Mouse (Mus musculus): ENCODE measurements around the gene Vbp1.
A peak's percentile ranks its signal among the peaks of the same experiment; 100 is the strongest.
"Not testable (repeated sequence)": the region's sequence is repeated elsewhere in the genome, so short reads cannot be mapped to it uniquely, and the experiment has no call there.

Vbp1 gene

DNA sequence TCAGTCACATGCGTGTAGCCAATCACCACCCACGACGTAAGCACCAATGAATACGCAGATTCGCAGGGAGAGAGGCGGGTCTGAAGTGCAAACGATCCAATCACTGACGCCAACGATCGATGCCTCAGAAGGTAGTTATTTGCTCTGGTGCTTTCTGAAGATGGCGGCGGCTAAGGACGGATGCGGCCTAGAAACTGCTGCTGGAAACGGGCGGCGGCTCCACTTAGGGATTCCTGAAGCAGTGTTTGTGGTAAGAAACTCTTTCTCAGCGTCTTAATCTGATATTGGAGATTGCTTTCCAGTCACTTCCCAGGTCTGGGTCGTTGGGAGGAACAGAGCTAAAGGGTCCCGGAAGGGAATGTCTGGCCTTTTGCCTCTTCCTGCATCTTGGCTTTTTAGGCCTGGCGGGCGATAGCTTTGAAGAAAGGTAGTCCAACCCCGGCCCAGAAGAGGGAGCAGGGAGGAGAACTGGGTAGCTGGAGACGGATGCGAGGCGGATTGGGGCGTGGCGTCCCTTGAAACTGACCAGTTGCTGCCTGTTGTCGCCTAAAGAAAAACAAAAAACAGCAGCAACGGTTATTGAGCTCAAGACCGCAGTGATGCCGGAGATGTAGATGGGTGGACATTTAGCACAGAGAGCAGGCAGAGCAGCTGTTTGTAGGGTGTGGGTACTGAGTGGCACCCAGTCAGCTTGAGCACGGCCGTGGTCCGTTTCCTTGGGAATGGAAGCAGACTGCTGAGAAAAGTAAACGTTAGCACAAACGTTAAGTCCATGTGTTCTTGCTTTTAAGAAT is at the start of gene Vbp1:
Vbp1 (plus strand) TSS at position 121 of the 794 bp plus-strand sequence.
- peak; percentile 93 for DNase-seq (ENCODE audit: low read depth, low spot score)
- H3K36me3 ChIP-seq (ENCODE audit: control insufficient read depth, insufficient read depth, low read length, poor library complexity, severe bottlenecking) = no peaks in the 10 kb centered on the region
- H3K27me3 ChIP-seq (ENCODE audit: control insufficient read depth, insufficient read depth, low read length, poor library complexity, severe bottlenecking) = no peaks in the 10 kb centered on the region

DNA sequence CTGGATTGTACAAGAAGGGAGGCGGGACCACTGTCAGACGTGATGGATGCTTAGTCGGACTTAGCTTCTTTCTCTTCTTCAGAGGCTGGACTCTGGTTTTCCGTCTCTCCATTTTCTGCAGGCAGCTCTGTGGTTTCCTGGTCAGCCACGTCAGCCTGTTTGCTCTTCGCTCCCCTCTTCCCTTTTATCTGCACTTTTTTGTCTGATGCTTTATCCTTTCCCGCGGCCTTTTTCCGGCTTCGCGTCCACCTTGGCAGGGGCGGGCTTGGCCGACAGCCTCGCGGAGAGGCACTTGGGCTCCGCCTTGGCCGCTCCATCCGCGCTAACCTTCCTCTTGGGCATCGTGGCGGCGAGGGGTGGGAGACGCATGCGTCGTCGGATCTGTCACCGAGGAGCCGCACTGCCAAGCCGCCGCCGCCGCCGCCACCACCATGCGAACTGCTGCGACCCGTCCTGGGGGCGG is 38.9 kb upstream of the Vbp1 start:
- peak; percentile 25 for DNase-seq (ENCODE audit: low read depth, low spot score)
- H3K27me3 ChIP-seq (ENCODE audit: control insufficient read depth, insufficient read depth, low read length, poor library complexity, severe bottlenecking) = not testable (repeated sequence)

DNA sequence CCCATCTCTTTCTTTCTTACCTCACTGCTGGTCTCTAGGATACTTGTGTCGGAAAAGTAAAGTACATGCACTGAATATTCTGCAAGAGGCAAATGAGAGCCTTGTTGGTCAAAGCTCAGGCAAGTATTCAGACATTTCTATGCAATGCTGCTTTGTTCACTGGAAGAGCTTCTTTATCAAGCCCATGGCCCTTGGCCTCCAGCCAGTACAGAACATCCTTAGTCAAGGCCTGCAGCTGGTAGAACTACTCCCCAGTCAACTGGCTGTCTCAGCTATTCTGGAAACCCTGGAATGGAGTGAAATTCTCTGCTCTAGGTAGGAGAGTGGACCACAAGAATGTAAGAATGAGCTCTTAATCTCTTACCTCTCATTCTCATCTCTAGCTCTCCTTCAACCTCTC is 24.2 kb upstream of the Vbp1 start:
- Histone ChIP-seq H3K36me3 (ENCODE audit: control insufficient read depth, insufficient read depth, low read length, poor library complexity, severe bottlenecking) (no peaks in the 10 kb centered on the region), H3K27me3 (ENCODE audit: control insufficient read depth, insufficient read depth, low read length, poor library complexity, severe bottlenecking) (no peaks in the 10 kb centered on the region)
- no peak for DNase-seq (ENCODE audit: low read depth, low spot score)

More for the DNA sequence above, 38.9 kb upstream of the Vbp1 start:
- not testable (repeated sequence) for H3K36me3 ChIP-seq (ENCODE audit: control insufficient read depth, insufficient read depth, low read length, poor library complexity, severe bottlenecking)

DNA sequence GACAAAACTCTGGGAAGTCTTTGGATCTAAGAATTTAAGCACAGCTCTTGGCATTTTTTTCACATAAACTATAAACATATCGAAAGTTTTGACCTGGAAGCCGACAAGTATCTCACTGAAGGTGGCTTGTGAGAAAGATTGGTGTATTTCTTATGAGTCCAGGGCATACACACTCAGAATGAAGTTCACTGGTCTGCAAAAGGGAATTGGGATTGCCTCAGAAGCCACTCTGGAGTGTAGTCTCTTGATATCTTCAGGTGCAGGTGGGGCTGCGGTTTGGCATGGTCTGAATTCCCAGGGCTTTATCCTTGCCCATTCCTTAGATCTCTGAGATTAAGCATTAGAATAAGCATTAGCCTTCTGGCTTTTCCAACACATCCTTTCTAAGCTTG is 316 bp upstream of the Vbp1 start:
- H3K27me3 ChIP-seq (ENCODE audit: control insufficient read depth, insufficient read depth, low read length, poor library complexity, severe bottlenecking) = no peaks in the 10 kb centered on the region
- H3K36me3 ChIP-seq (ENCODE audit: control insufficient read depth, insufficient read depth, low read length, poor library complexity, severe bottlenecking) = no peaks in the 10 kb centered on the region
- DNase-seq (ENCODE audit: low read depth, low spot score) = no peak

DNA sequence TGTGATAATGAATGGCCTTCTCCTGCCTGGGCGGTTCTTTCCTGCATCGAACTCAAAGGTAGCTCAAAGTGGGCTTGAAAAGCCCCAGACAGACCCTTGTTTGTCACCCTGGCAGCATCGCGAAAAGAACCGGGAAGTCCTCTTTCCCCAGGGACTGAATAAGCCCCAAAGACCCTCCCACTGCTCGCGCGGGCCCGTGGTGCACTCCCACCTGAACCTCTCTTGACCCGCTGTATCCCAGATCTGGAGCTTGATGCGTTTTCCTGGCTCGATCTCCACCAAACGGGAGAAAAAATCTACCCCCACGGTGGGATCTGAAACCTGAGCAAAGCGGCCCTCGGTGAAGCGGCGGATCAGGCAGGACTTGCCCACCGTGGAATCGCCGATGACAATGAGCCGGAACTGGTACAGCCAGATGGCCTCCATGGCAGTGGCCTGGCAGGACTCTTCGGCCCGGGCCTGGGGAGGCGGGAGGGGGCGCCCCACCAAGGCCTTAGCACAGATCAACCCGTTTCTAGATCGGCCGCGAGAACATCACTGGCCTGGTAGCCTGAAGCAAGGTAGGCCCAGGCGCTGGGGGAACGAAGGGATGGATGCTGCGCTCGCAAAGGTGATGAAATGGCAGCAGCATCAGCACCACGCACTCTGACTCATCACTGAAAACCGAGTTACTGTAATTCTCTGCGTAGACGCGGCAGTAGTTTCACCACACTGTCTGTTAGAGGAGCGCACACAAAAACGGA is 63.7 kb downstream of the Vbp1 start, which contains the start of gene Rab39b:
Rab39b (minus strand) TSS at position 650 of the 743 bp plus-strand sequence.
- DNase-seq (ENCODE audit: low read depth, low spot score) = peak; percentile 8
- Histone ChIP-seq H3K36me3 (ENCODE audit: control insufficient read depth, insufficient read depth, low read length, poor library complexity, severe bottlenecking) (no peaks in the 10 kb centered on the region), H3K27me3 (ENCODE audit: control insufficient read depth, insufficient read depth, low read length, poor library complexity, severe bottlenecking) (no peaks in the 10 kb centered on the region)

DNA sequence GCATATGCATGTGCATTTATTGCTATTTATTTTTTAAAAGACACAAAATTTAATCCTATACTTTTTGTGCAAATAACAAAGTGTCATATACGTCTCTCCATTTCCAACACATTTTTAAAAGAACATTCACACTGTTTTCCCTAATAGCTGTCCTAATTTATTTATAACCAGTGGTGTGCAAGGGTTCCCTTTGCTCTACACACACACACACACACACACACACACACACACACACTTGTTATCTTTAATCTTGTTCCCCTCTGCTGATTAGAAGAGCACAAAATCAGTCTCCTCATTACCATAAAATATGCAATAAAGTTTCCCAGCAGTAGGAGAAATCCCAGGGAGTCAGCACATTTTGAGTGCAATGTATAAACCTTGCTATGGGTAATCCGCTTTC is 64.4 kb downstream of the Vbp1 start:
- Histone ChIP-seq H3K36me3 (ENCODE audit: control insufficient read depth, insufficient read depth, low read length, poor library complexity, severe bottlenecking) (no peaks in the 10 kb centered on the region), H3K27me3 (ENCODE audit: control insufficient read depth, insufficient read depth, low read length, poor library complexity, severe bottlenecking) (no peaks in the 10 kb centered on the region)
- DNase-seq (ENCODE audit: low read depth, low spot score) = no peak

Measured in splenic B cell, adult 2 months (primary cell).